Mouse (Mus musculus) bone marrow, adult 2 months (tissue): Measurements from ENCODE around the gene She.

ENCODE experiments used
- CTCF ChIP-seq: fragments of 200-500 bp; IDR thresholded peaks from 2 replicates; pipeline ENCODE4 v1.5.1; 2011; ENCODE audit warnings: low read length, control low read depth; ENCODE audit not compliant: control insufficient read depth, insufficient read depth
- POLR2A ChIP-seq: fragments of 200-500 bp; IDR thresholded peaks from 2 replicates; pipeline ENCODE4 v1.6.1; 2011; ENCODE audit warnings: low read depth, mild to moderate bottlenecking, control low read depth, low read length, borderline replicate concordance; ENCODE audit not compliant: control insufficient read depth

DNA sequence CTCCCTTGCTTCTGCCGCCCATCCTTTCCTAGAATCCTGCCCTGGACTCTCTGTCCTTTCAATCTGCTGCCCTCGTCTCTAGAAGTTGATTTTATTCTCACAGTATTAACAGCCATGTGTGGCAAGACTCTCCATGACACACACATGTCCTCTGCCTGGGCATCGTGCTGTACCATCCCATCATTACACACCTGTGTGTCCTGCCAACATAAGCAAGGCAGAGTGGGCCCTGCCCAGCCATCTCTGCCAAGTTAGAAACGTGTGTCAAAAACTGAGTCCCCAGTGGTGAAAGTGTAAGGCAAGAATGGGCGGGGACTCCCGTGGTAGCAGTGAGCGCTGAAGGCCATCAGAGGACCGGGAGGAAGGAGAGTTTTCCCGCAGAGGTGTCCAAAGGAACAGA lies 14.6 kb downstream of the She start:
- TF ChIP-seq POLR2A = no peak
- TF ChIP-seq CTCF = no peak
